Mouse (Mus musculus): ENCODE data around the gene Zc3h12d.

The Zc3h12d gene

DNA sequence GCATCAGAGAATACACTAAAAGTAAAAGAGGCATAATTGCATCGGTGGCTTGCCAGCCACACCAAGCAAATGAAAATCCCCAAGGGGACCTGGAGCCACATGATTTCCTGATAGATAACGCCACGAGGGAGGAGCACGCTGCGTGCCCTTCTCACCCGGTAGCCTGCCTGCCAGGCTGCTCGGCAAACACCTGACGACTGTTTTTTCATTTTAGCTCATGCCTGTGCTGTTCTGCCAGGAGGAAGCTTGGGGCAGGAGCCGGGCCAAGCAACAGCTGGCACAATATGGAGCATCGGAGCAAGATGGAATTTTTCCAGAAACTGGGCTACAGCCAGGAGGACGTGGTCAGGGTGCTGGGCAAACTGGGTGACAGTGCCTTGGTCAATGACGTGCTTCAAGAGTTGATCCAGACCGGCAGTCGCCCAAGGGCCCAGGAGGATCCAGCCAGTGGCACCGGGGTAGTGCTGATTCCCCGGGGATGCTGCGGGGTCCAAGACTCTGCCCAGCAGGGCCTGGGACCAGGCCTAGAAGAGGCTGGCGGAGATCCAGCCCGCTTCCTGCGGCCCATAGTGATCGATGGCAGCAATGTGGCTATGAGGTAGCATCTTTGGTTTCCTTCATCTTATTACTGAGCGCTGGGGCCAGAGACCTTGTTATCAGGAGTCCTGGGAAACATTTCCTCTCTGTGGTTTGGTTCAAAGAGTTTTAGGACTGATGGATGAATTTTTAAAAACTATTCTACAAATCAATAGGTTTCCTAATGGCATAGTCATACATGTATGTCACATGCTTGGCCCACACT lies 7.5 kb downstream of the Zc3h12d start:
- peak; percentile 53 for DNase-seq (ENCODE audit: low spot score)

DNA sequence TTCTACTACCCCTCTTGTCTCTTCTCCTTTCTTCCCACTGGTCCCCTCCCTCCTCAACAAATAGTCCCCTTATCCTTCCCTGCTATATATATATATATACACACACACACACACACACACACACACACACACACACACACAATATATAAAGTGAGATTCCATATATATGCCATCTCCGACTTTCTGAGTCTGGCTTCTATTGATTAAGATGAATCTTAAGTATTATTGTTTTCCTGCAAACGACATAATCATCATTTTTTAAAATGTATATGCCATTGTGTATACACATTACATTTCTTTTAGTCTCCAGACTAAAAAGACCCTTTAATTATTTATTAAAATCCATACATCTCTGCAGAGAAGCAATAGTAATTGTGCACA lies 8.1 kb downstream of the Zc3h12d start:
- no peak for DNase-seq (ENCODE audit: low spot score)

- no peak for DNase-seq (ENCODE audit: low spot score)
Measured at GRCm38 (mm10) chr10:7840785-7841184, 8.5 kb downstream of the Zc3h12d start.

DNA sequence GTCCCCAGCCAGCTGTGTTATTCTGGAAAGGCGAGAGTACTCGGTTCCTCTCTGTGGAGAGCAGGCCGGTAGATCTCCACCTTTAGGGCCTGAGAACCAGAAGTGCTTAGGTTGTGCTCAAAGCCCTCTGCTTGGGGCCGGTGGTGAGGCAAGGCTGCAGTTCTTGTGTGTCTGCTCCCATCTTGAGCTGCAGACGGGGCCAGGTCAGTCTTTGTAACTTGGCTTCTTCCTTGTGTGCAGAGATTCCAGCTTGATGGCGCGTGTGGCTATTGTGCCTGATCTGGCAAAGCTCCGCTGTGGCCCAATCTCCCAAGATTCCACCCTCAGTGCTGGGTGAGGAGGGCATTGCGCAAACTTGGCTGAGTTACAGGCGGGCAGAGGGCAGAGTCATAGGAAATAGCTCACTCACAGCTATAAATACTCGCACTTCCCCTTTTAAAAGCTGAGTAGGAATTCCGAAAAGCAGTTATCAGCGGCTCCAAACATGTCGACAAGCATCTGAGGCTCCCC lies 9.4 kb downstream of the Zc3h12d start:
- DNase-seq (ENCODE audit: low spot score) = peak; percentile 5

DNA sequence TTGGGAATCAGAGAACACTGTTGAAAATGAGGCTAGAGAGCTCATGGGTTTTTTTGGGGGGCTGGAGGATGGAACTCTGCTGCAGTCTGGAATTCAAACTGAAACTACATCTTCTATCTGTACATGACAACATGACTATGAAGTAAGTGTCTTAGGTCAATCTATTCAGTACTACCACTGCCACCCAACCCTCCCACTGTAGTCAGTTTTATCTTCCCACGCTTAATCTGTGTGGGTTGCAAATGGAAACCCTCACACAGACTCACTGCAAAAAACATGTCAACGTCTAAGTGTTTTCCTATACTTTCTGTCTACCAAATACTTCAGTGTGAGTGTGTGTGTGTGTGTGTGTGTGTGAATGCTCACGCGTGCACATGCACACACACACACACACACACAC lies 10.9 kb downstream of the Zc3h12d start:
- no peak for DNase-seq (ENCODE audit: low spot score)

- no peak for DNase-seq (ENCODE audit: low spot score)
Measured at GRCm38 (mm10) chr10:7844161-7844560, 11.9 kb downstream of the Zc3h12d start.

DNA sequence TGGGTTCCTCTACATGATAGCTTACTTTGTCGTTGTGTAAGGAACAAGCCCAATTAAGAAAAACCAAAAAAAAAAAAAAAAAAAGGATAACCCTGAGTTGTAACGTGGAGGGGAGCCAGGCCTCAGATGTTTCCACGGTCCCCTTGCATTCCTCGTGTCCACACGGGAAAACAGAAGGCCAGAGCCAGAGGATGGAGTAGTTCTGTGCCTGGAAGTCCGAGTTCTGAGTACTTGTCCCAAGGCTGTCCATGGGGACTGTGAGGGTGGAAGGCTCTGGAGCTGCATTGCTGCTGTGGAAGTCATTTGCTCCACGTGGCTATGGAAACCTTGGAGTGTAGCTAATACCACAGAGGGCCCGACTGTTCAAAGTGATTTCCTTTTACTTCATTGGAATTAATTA lies 12.9 kb downstream of the Zc3h12d start:
- DNase-seq (ENCODE audit: low spot score) = no peak

GRCm38 (mm10) chr10:7845991-7846390 lies 13.7 kb downstream of the Zc3h12d start:
- no peak for DNase-seq (ENCODE audit: low spot score)

DNA sequence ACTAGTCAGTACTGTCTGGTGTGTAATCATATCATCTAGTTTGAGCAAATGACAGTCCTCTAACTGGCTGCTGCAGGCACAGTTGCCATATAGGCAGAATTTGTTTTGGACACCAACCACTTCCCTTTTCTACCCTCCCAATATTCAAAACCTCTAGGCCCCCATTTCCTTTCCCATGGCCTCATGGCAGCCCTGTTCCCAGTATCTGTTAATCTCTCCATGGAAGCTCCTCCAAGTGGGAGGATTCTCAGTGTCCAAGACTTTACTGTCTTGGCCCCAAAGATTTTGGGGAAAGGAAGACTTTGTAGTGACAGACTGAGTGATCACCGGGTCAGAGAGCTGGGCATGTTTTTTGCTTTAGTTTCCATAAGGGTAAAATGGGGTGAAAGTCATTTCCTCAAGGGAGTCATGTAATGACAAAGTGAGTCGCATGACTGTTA lies 14.9 kb downstream of the Zc3h12d start:
- DNase-seq (ENCODE audit: low spot score) = peak; percentile 7

- DNase-seq (ENCODE audit: low spot score) = no peak
Measured at GRCm38 (mm10) chr10:7851891-7852290, 19.6 kb downstream of the Zc3h12d start.

DNA sequence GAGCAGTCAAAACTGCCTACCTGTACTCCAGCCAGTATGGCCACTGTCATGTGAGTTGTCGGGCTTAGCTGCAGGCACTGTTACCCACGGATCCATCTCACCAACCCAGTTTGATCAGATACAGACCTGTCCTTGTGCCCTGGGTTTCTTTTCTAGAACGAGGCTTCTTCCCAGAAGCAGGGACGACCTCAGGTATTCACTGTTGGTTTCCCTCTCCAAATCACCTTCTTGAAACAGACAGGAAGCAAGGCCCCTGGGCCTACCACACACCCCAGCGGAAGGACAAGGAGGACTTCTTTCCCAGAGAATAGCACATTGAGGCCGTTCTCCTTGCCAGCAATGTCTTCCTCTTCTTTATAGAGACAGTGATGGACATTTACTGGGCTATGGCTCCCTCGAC lies 28.2 kb downstream of the Zc3h12d start:
- DNase-seq (ENCODE audit: low spot score) = no peak

GRCm38 (mm10) chr10:7861259-7861936 lies 29.1 kb downstream of the Zc3h12d start:
- DNase-seq (ENCODE audit: low spot score) = no peak

DNA sequence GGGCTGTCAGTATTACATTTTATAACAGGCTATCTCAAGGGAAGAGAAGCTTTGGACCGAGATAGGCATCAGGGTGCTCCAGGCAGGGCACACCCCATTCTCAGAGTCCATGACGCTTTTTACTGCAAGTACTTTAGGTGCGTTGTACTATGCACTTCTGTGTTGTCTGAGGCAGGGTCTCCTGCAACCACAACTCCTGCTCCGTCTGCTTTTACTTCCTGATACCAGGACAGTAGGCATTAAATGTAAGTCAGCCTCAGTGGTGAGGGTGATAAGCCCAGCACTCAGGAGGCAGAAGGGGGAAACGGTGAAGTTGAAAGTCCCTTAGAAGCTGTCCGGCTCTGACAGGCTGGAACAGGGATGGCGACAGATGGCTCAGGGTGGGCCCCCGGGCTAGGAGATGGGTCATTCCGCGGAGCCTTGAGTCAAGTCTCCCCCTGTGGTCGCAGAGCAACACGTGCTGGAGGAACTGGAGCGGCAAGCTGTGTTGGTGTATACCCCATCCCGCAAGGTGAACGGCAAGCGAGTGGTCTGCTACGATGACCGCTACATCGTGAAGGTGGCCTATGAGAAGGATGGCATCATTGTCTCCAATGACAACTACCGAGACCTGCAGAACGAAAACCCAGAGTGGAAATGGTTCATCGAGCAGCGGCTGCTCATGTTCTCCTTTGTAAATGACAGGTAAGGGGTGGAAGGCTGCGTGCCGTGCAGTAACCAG lies 29.8 kb downstream of the Zc3h12d start:
- DNase-seq (ENCODE audit: low spot score) = no peak

GRCm38 (mm10) chr10:7863411-7863810 lies 31.1 kb downstream of the Zc3h12d start:
- DNase-seq (ENCODE audit: low spot score) = no peak

GRCm38 (mm10) chr10:7864184-7864583 lies 31.9 kb downstream of the Zc3h12d start:
- DNase-seq (ENCODE audit: low spot score) = no peak

- DNase-seq (ENCODE audit: low spot score) = no peak
Measured at GRCm38 (mm10) chr10:7864806-7865205, 32.5 kb downstream of the Zc3h12d start.

- DNase-seq (ENCODE audit: low spot score) = no peak
Measured at GRCm38 (mm10) chr10:7866762-7867665, 34.7 kb downstream of the Zc3h12d start.

GRCm38 (mm10) chr10:7867666-7868030 lies 35.4 kb downstream of the Zc3h12d start:
- DNase-seq (ENCODE audit: low spot score) = no peak

DNA sequence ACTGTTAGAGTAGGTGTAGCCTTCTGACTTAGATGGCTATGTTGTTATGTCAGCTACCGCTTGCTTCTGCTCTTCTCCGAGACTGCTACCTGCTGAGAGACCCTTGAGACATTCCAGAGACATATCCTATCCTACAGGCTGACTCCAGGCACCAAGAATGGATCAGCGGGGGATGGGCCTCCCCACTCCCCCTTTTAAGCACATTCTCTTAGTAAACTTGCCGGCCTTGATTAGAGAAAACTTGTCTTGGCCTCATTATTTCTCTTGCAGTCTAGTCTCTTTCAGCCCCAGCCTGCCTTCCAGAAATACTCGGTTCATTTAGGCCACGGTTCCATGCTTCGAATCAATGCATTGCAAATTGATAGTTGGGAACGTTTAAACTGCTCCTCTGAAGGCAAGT lies 37.5 kb downstream of the Zc3h12d start:
- DNase-seq (ENCODE audit: low spot score) = no peak

- DNase-seq (ENCODE audit: low spot score) = peak; percentile 27
Measured at GRCm38 (mm10) chr10:7870571-7871315, 38.5 kb downstream of the Zc3h12d start.

Data from spleen, adult 12 weeks (tissue).